Mouse (Mus musculus) midbrain, embryonic 15.5 days (tissue): ENCODE results near the gene Nt5m. TPM values are rescaled to one million over a fixed set of nuclear protein-coding genes. Genes with fewer than 3 reads are reported as not detected.
"Not testable (repeated sequence)": the region's sequence is repeated elsewhere in the genome, so short reads cannot be mapped to it uniquely, and the experiment has no call there.

Source experiments
- ATAC-seq: fragments of 200-750 bp; cut with Nextera tagmentation; replicated peaks from 2 replicates; pipeline ENCODE4 v1.8.0; 2017; ENCODE audit warnings: moderate TSS enrichment
- H3K27ac ChIP-seq: fragments of 300-500 bp; sonication (generic); 2 replicates; pipeline ENCODE4 v1.5.1; 2015; ENCODE audit warnings: mild to moderate bottlenecking, inconsistent platforms
- H3K27me3 ChIP-seq: fragments of 300-500 bp; sonication (generic); replicated peaks from 2 replicates; pipeline ENCODE4 v1.6.1; 2015; ENCODE audit warnings: inconsistent platforms
- H3K36me3 ChIP-seq: fragments of 300-500 bp; sonication (generic); replicated peaks from 2 replicates; pipeline ENCODE4 v1.6.1; 2015; ENCODE audit warnings: inconsistent platforms
- H3K4me1 ChIP-seq: fragments of 300-500 bp; sonication (generic); 2 replicates; pipeline ENCODE4 v1.6.1; 2015; ENCODE audit warnings: inconsistent platforms
- H3K4me2 ChIP-seq: fragments of 300-500 bp; sonication (generic); 2 replicates; pipeline ENCODE4 v1.6.1; 2015; ENCODE audit warnings: inconsistent platforms, mild to moderate bottlenecking, moderate library complexity
- H3K4me3 ChIP-seq: fragments of 300-500 bp; sonication (generic); 2 replicates; pipeline ENCODE4 v1.5.1; 2015; ENCODE audit warnings: mild to moderate bottlenecking, inconsistent platforms
- H3K9ac ChIP-seq: fragments of 300-500 bp; sonication (generic); 2 replicates; pipeline ENCODE4 v1.6.1; 2015; ENCODE audit warnings: mild to moderate bottlenecking, inconsistent platforms
- H3K9me3 ChIP-seq: fragments of 300-500 bp; sonication (generic); 2 replicates; pipeline ENCODE4 v1.6.1; 2016; ENCODE audit warnings: inconsistent platforms
- WGBS: fragments of 180-500 bp; shearing (Covaris S2); methylation state at CpG from one replicate; pipeline ENCODE4 v1.1.7; 2015; ENCODE audit warnings: mixed read lengths; 5-methylcytosine and 5-hydroxymethylcytosine counted together
- polyA plus RNA-seq: library from polyadenylated mRNA; unstranded; fragments of >200 nt; fragmentation: Nextera tagmentation; extraction: Ambion mirVana; gene quantifications from 2 replicates; pipeline ENCODE4 v1.2.1, GENCODE M21; 2015

Nt5m gene
- polyA plus RNA-seq, 1 experiment from 2014 or later = 78.2 TPM

- peaks cover 21% of the 10 kb centered on the region for H3K4me1 ChIP-seq
- peak; percentile 14; the same call in 1 of the 2 replicates for ATAC-seq
- H3K9me3 ChIP-seq = no peaks in the 10 kb centered on the region
- H3K36me3 ChIP-seq = 0 out of 2 replicates have a peak, but pooled peaks cover 3% of the 10 kb centered on the region
- H3K27ac ChIP-seq = peak overlapping the region; percentile 99
- H3K9ac ChIP-seq = peak overlapping the region; percentile 90
- no peaks in the 10 kb centered on the region for H3K27me3 ChIP-seq
- 65% methylated on average over 14 of the region's 14 CpGs for WGBS
- H3K4me2 ChIP-seq = peak overlapping the region; percentile 80
- H3K4me3 ChIP-seq = peak overlapping the region; percentile 89
Measured at GRCm38 (mm10) chr11:59810480-59811158, 28.6 kb upstream of the Nt5m start.

GRCm38 (mm10) chr11:59811211-59811610 lies 28.0 kb upstream of the Nt5m start:
- no peak for ATAC-seq
- Histone ChIP-seq H3K4me3 (no peak overlapping the region), H3K9me3 (no peaks in the 10 kb centered on the region), H3K4me1 (peaks cover 21% of the 10 kb centered on the region), H3K9ac (no peak overlapping the region), H3K27ac (no peak overlapping the region), H3K36me3 (0 out of 2 replicates have a peak, but pooled peaks cover 3% of the 10 kb centered on the region), H3K27me3 (no peaks in the 10 kb centered on the region), H3K4me2 (no peak overlapping the region)
- 83% methylated on average over 4 of the region's 4 CpGs for WGBS

- Histone ChIP-seq H3K4me3 (no peak overlapping the region), H3K4me2 (no peak overlapping the region), H3K36me3 (peaks cover 18% of the 10 kb centered on the region), H3K27me3 (no peaks in the 10 kb centered on the region), H3K4me1 (peaks cover 17% of the 10 kb centered on the region), H3K9me3 (no peaks in the 10 kb centered on the region), H3K27ac (no peak overlapping the region), H3K9ac (no peak overlapping the region)
- WGBS = 83% methylated on average over 3 of the region's 3 CpGs
- no peak for ATAC-seq
Measured at GRCm38 (mm10) chr11:59813276-59813675, 26.0 kb upstream of the Nt5m start.

- Histone ChIP-seq H3K4me1 (0 out of 2 replicates have a peak, but pooled peaks cover 7% of the 10 kb centered on the region), H3K27me3 (no peaks in the 10 kb centered on the region), H3K36me3 (peaks cover 28% of the 10 kb centered on the region), H3K27ac (no peak overlapping the region), H3K9ac (no peak overlapping the region), H3K4me2 (no peak overlapping the region), H3K9me3 (no peaks in the 10 kb centered on the region), H3K4me3 (no peak overlapping the region)
- ATAC-seq = no peak
- WGBS = 76% methylated on average over 1 of the region's 1 CpGs
Measured at GRCm38 (mm10) chr11:59814311-59814710, 24.9 kb upstream of the Nt5m start.

- no peak for ATAC-seq
- 93% methylated on average over 6 of the region's 6 CpGs for WGBS
- Histone ChIP-seq H3K27me3 (no peaks in the 10 kb centered on the region), H3K9me3 (no peaks in the 10 kb centered on the region), H3K4me3 (no peak overlapping the region), H3K4me1 (0 out of 2 replicates have a peak, but pooled peaks cover 7% of the 10 kb centered on the region), H3K36me3 (peaks cover 34% of the 10 kb centered on the region), H3K4me2 (no peak overlapping the region), H3K9ac (no peak overlapping the region), H3K27ac (no peak overlapping the region)
Measured at GRCm38 (mm10) chr11:59814936-59815335, 24.3 kb upstream of the Nt5m start.

GRCm38 (mm10) chr11:59815482-59816065 lies 23.7 kb upstream of the Nt5m start:
- no peak overlapping the region for H3K4me2 ChIP-seq
- 90% methylated on average over 6 of the region's 6 CpGs for WGBS

GRCm38 (mm10) chr11:59817916-59818315 lies 21.3 kb upstream of the Nt5m start:
- no peak overlapping the region for H3K27ac ChIP-seq
- no peaks in the 10 kb centered on the region for H3K9me3 ChIP-seq
- H3K4me1 ChIP-seq = no peaks in the 10 kb centered on the region
- H3K4me2 ChIP-seq = no peak overlapping the region
- H3K36me3 ChIP-seq = peaks cover 56% of the 10 kb centered on the region
- ATAC-seq = no peak
- WGBS = 96% methylated on average over 3 of the region's 3 CpGs
- H3K4me3 ChIP-seq = no peak overlapping the region
- H3K27me3 ChIP-seq = no peaks in the 10 kb centered on the region
- no peak overlapping the region for H3K9ac ChIP-seq

More at GRCm38 (mm10) chr11:59815482-59816065, 23.7 kb upstream of the Nt5m start:
- Histone ChIP-seq H3K36me3 (peaks cover 39% of the 10 kb centered on the region), H3K27ac (no peak overlapping the region), H3K4me3 (no peak overlapping the region), H3K9ac (no peak overlapping the region), H3K4me1 (0 out of 2 replicates have a peak, but pooled peaks cover 4% of the 10 kb centered on the region), H3K9me3 (no peaks in the 10 kb centered on the region), H3K27me3 (no peaks in the 10 kb centered on the region)
- no peak for ATAC-seq

GRCm38 (mm10) chr11:59821625-59822024 lies 17.6 kb upstream of the Nt5m start:
- H3K4me1 ChIP-seq = no peaks in the 10 kb centered on the region
- no peaks in the 10 kb centered on the region for H3K27me3 ChIP-seq
- H3K36me3 ChIP-seq = peaks cover 84% of the 10 kb centered on the region
- no peak overlapping the region for H3K4me3 ChIP-seq
- no peak overlapping the region for H3K27ac ChIP-seq
- no peak for ATAC-seq
- no peak overlapping the region for H3K9ac ChIP-seq
- WGBS = 90% methylated on average over 3 of the region's 3 CpGs
- no peaks in the 10 kb centered on the region for H3K9me3 ChIP-seq
- H3K4me2 ChIP-seq = no peak overlapping the region

- H3K27me3 ChIP-seq, H3K9me3 ChIP-seq, H3K9ac ChIP-seq, ATAC-seq, H3K4me3 ChIP-seq, H3K27ac ChIP-seq: not testable (repeated sequence)
- H3K36me3 ChIP-seq = peaks cover 27% of the 10 kb centered on the region
- H3K4me2 ChIP-seq = peak overlapping the region; percentile 66; the same call in 1 of the 2 replicates
- WGBS = 75% methylated on average over 1 of the region's 1 CpGs
- peaks cover 28% of the 10 kb centered on the region for H3K4me1 ChIP-seq
Measured at GRCm38 (mm10) chr11:59837789-59838188, 1.5 kb upstream of the Nt5m start.

- Histone ChIP-seq H3K9ac (peak overlapping the region; percentile 99), H3K4me3 (peak overlapping the region; percentile 97), H3K36me3 (peaks cover 22% of the 10 kb centered on the region), H3K27me3 (no peaks in the 10 kb centered on the region), H3K4me2 (peak overlapping the region; percentile 66), H3K27ac (no peak overlapping the region), H3K4me1 (peaks cover 28% of the 10 kb centered on the region), H3K9me3 (no peaks in the 10 kb centered on the region)
- 60% methylated on average over 4 of the region's 4 CpGs for WGBS
- no peak for ATAC-seq
Measured at GRCm38 (mm10) chr11:59838426-59838825, 821 bp upstream of the Nt5m start.

GRCm38 (mm10) chr11:59839459-59840126 lies 346 bp downstream of the Nt5m start, which contains the start of gene Cops3:
TSS of gene Cops3 (minus strand) at chr11:59839838.
- no peaks in the 10 kb centered on the region for H3K9me3 ChIP-seq
- H3K4me2 ChIP-seq = peak within 1 kb of the TSS; percentile 66
- WGBS = 1% methylated on average over 40 of the region's 43 CpGs
- peak within 1 kb of the TSS; percentile 99 for H3K9ac ChIP-seq
- H3K27ac ChIP-seq = peak within 1 kb of the TSS; percentile 99
- H3K4me1 ChIP-seq = peaks cover 28% of the 10 kb centered on the region
- H3K36me3 ChIP-seq = peaks cover 15% of the 10 kb centered on the region; the same call in 1 of the 2 replicates
- peak within 1 kb of the TSS; percentile 97 for H3K4me3 ChIP-seq
- H3K27me3 ChIP-seq = no peaks in the 10 kb centered on the region
- ATAC-seq = peak; percentile 97

- Histone ChIP-seq H3K27ac (no peak overlapping the region), H3K9me3 (no peaks in the 10 kb centered on the region), H3K36me3 (no peaks in the 10 kb centered on the region), H3K27me3 (no peaks in the 10 kb centered on the region), H3K4me1 (peaks cover 21% of the 10 kb centered on the region), H3K9ac (no peak overlapping the region), H3K4me3 (no peak overlapping the region), H3K4me2 (no peak overlapping the region)
- 98% methylated on average over 11 of the region's 11 CpGs for WGBS
- ATAC-seq = no peak
Measured at GRCm38 (mm10) chr11:59846311-59846710, 7.1 kb downstream of the Nt5m start.
